8 mouse cellular contexts compared by ENCODE assay signal in the genomic region with DNA sequence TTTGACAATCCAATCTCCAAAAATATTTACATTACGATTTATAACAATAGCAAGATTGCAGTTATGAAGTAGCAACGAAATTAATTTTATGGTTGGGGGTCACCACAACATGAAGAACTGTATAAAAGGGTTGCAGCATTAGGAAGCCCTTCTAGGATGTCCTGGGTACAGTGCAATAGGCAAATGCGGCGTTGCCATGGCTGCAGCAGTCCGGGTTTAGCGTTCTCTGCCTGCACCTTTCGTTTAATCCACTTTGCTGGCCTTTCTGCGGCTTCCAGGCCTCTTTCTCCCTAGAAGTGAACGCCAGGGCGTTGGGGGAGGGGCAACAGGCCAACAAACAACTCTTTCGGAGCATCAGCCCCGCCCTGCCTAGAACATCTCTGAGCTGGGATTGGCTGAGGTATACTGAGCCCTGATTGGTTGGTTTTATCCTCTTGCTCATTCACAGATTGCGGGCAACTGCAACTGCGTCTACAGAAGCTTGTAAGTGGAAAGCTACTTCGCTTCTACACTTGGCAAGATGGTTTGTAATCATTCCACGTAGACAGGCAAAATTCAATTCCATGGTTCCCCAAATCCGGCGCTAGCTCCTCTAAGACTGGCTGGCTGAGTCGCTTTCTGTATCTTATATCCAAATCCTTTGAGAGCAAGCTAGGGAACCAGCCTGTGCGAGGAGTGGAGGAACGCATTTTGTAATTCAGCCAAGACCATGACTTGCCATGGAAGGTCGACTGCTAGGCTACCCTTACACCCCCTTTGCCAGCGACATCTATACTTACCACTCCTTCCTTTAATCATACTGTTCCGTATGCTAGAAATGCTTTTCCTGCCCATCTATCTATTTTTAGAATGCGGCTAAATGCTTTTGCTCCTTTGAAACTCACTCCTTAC. TPM values are rescaled to one million over a fixed set of nuclear protein-coding genes. Genes with fewer than 3 reads are reported as not detected.
DNase-seq lines count a peak whose midpoint lies in the region; ATAC-seq and TF ChIP-seq lines count a peak whose summit lies in the region.

No protein-coding gene starts in this region.

- peak overlapping the region; percentile 59 for H3K4me2 ChIP-seq in forebrain, embryonic 13.5 days
- H3K4me2 ChIP-seq in heart, postnatal 0 days (ENCODE audit: low read depth, low read length), result peak overlapping the region; percentile 65
- peak overlapping the region; percentile 56 for H3K4me2 ChIP-seq in liver, embryonic 12.5 days

- peaks cover 18% of the 10 kb centered on the region for H3K4me1 ChIP-seq in forebrain, embryonic 13.5 days
- peaks cover 6% of the 10 kb centered on the region for H3K4me1 ChIP-seq in heart, postnatal 0 days (ENCODE audit: control insufficient read depth, insufficient read depth)
- H3K4me1 ChIP-seq in liver, embryonic 12.5 days, result peaks cover 17% of the 10 kb centered on the region

- H3K36me3 ChIP-seq in forebrain, embryonic 13.5 days (ENCODE audit: poor library complexity, severe bottlenecking), result peaks cover 29% of the 10 kb centered on the region
- peaks cover 18% of the 10 kb centered on the region for H3K36me3 ChIP-seq in heart, postnatal 0 days (replicated peaks; ENCODE audit: control insufficient read depth, insufficient read depth, low read length)
- H3K36me3 ChIP-seq in liver, embryonic 12.5 days, result peaks cover 21% of the 10 kb centered on the region

- DNase-seq in CD8-positive naive resting alpha-beta T cell, adult 2 months (ENCODE audit: low read depth in 2 of 2, low spot score in 2 of 2), result peak; percentile 24 to 46
- DNase-seq in heart, postnatal 0 days (ENCODE audit: low spot score), result peak; percentile 95
- DNase-seq in kidney, postnatal 25 days, result peak; percentile 95 to 96
- peak; percentile 86 for DNase-seq in naive thymus-derived CD4-positive, alpha-beta T cell, adult 2 months (ENCODE audit: low read depth)
- DNase-seq in spleen, postnatal 4 days (ENCODE audit: low spot score in 2 of 2), result peak; percentile 61 to 77

- ATAC-seq in cerebellum, adult (ENCODE audit: insufficient number of reproducible peaks, low FRiP score, low TSS enrichment), result peak; percentile 98
- peak; percentile 98 for ATAC-seq in forebrain, embryonic 13.5 days
- ATAC-seq in heart, postnatal 0 days (ENCODE audit: insufficient read depth, low read depth), result peak; percentile 96
- peak; percentile 89 for ATAC-seq in liver, embryonic 12.5 days

- peak overlapping the region; percentile 31 for H3K4me3 ChIP-seq in forebrain, embryonic 13.5 days
- peak overlapping the region; percentile 28 for H3K4me3 ChIP-seq in heart, postnatal 0 days (ENCODE audit: low read depth, low read length)
- H3K4me3 ChIP-seq in liver, embryonic 12.5 days, result peak overlapping the region; percentile 18

- H3K27me3 ChIP-seq in forebrain, embryonic 13.5 days, result no peaks in the 10 kb centered on the region
- H3K27me3 ChIP-seq in heart, postnatal 0 days (ENCODE audit: control insufficient read depth, insufficient read depth, low read length), result no peaks in the 10 kb centered on the region
- peaks cover 24% of the 10 kb centered on the region for H3K27me3 ChIP-seq in liver, embryonic 12.5 days (replicated peaks)

- peak overlapping the region; percentile 51 for H3K9ac ChIP-seq in forebrain, embryonic 13.5 days
- H3K9ac ChIP-seq in heart, postnatal 0 days (replicated peaks; ENCODE audit: low read depth, low read length), result peak overlapping the region; percentile 21; the same call in 1 of the 2 replicates
- no peak overlapping the region for H3K9ac ChIP-seq in liver, embryonic 12.5 days

- H3K9me3 ChIP-seq in forebrain, embryonic 13.5 days (replicated peaks), result no peaks in the 10 kb centered on the region
- H3K9me3 ChIP-seq in heart, postnatal 0 days (replicated peaks; ENCODE audit: control insufficient read depth, low read length), result no peaks in the 10 kb centered on the region
- no peaks in the 10 kb centered on the region for H3K9me3 ChIP-seq in liver, embryonic 12.5 days (replicated peaks)

- WGBS in forebrain, embryonic 13.5 days, result 5% methylated on average over 25 of the region's 25 CpGs
- whole genome bisulfite sequencing in heart, postnatal 0 days, result 3% methylated on average over 25 of the region's 25 CpGs
- 8% methylated on average over 25 of the region's 25 CpGs for WGBS in liver, embryonic 12.5 days (ENCODE audit: insufficient replicate concordance)

- peak; percentile 50; the same call in 1 of the 2 replicates for TF ChIP-seq EP300 in heart, postnatal 0 days (IDR thresholded peaks at IDR 0.05; ENCODE audit: low read depth)

- peak overlapping the region; percentile 70 for H3K27ac ChIP-seq in forebrain, embryonic 13.5 days
- H3K27ac ChIP-seq in heart, postnatal 0 days (ENCODE audit: low read depth), result peak overlapping the region; percentile 56
- H3K27ac ChIP-seq in liver, embryonic 12.5 days, result no peak overlapping the region

- TF ChIP-seq CTCF in heart, postnatal 0 days (IDR thresholded peaks at IDR 0.05; ENCODE audit: low read depth), result no peak

RNA-seq across cellular contexts. Expression of gene Cuedc1, which starts 10.9 kb away (rescaled TPM):
- 32.8 and 37.4 TPM in 2 replicates for polyA plus RNA-seq in forebrain, embryonic 13.5 days (2015; fragmentation: Nextera tagmentation; extraction: Ambion mirVana)
- total RNA-seq in heart, postnatal 0 days (2014; rRNA removed; ENCODE audit: low replicate concordance), result 15.1 and 19.2 TPM in 2 replicates
- 17.0 and 17.5 TPM in 2 replicates for polyA plus RNA-seq in heart, postnatal 0 days (2015; fragmentation: Nextera tagmentation; extraction: Ambion mirVana)
- polyA plus RNA-seq in liver, embryonic 12.5 days (2016; fragmentation: Nextera tagmentation; extraction: Ambion mirVana), result 3.4 and 4.6 TPM in 2 replicates

RNA-seq across cellular contexts. Expression of gene Vezf1, which starts 18.9 kb away (rescaled TPM):
- 65.6 and 72.7 TPM in 2 replicates for polyA plus RNA-seq in forebrain, embryonic 13.5 days (2015; fragmentation: Nextera tagmentation; extraction: Ambion mirVana)
- total RNA-seq in heart, postnatal 0 days (2014; rRNA removed; ENCODE audit: low replicate concordance), result 31.9 and 35.5 TPM in 2 replicates
- polyA plus RNA-seq in heart, postnatal 0 days (2015; fragmentation: Nextera tagmentation; extraction: Ambion mirVana), result 17.6 and 18.2 TPM in 2 replicates
- polyA plus RNA-seq in liver, embryonic 12.5 days (2016; fragmentation: Nextera tagmentation; extraction: Ambion mirVana), result 14.6 TPM in 2 replicates

RNA-seq across cellular contexts. Expression of gene Srsf1, which starts 39.8 kb away (rescaled TPM):
- 393 and 402 TPM in 2 replicates for polyA plus RNA-seq in forebrain, embryonic 13.5 days (2015; fragmentation: Nextera tagmentation; extraction: Ambion mirVana)
- total RNA-seq in heart, postnatal 0 days (2014; rRNA removed; ENCODE audit: low replicate concordance), result 195 and 223 TPM in 2 replicates
- polyA plus RNA-seq in heart, postnatal 0 days (2015; fragmentation: Nextera tagmentation; extraction: Ambion mirVana), result 82.2 and 83.5 TPM in 2 replicates
- 272 and 273 TPM in 2 replicates for polyA plus RNA-seq in liver, embryonic 12.5 days (2016; fragmentation: Nextera tagmentation; extraction: Ambion mirVana)

Comparison
In these comparisons a context has a peak if more than half of its experiments do, and no peak if none do; other contexts are left out.
1. DNase-seq: peak in every context shown above with its lines; median percentile 96 in kidney, postnatal 25 days; 95 in heart, postnatal 0 days; 86 in naive thymus-derived CD4-positive, alpha-beta T cell, adult 2 months; 69 in spleen, postnatal 4 days; 35 in CD8-positive naive resting alpha-beta T cell, adult 2 months.